Mouse (Mus musculus): ENCODE results near the gene S100a5. TPM values are rescaled to one million over a fixed set of nuclear protein-coding genes. Genes with fewer than 3 reads are reported as not detected.

The S100a5 gene
- total RNA-seq, 2 experiments from 2014 or later, result not detected

DNA sequence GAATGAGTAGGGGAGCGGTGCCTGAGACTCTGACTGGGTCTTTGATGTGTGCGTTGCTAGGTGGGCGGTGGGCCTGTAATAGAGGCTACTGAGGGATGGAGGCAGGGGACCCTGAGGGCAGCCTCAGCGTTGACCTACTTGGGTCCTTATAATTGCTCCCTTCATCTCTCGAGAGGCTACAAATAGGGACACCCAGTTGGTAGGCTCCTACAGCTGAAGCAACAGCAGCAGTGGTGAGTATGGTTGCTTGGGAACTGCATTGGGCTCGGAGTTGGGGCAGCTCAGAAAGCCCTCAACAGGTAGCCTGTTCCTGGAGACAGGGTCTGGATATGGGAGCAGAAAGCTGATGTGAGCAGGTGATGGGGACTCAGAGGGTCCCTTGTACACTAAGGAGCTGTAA, 8.3 kb upstream of the S100a5 start:
- no peak for DNase-seq (ENCODE audit: low spot score in 2 of 2)

DNA sequence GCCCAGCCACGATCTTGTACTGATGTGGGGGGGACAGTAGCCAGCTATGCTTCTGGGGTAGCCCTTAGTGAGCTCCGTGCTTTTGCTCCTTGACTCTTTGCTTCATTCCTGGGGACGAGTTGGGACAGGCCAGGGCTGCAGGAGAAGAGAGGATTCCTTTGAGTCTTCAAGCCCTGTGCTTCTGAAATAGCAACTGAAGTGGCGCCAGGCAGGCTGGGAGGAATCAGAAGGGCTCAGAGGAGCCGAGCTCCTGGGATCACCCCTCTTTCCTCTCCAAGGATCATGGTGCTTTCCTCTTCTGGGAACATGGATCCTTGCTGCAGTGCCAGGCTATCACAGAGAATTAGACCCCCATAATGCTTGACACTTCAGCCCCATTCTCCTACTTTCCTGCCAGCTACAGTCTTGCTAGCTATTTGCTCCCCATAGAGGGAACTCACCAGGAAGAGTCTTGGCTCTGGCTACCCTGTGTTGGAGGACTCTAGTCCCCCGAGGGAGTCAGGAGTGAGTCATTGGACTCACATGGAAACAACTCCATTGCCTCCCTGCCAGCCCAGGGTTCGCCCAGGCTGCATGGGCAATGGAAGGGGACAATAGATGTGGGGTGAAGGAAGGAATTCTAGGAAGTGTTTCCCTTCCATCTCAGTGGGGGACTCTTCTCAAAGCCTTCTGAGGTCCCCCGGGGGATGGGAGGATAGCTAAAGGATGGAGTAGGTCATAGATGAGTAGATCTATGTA, 7.7 kb upstream of the S100a5 start:
- DNase-seq (ENCODE audit: low spot score in 2 of 2), result no peak

DNA sequence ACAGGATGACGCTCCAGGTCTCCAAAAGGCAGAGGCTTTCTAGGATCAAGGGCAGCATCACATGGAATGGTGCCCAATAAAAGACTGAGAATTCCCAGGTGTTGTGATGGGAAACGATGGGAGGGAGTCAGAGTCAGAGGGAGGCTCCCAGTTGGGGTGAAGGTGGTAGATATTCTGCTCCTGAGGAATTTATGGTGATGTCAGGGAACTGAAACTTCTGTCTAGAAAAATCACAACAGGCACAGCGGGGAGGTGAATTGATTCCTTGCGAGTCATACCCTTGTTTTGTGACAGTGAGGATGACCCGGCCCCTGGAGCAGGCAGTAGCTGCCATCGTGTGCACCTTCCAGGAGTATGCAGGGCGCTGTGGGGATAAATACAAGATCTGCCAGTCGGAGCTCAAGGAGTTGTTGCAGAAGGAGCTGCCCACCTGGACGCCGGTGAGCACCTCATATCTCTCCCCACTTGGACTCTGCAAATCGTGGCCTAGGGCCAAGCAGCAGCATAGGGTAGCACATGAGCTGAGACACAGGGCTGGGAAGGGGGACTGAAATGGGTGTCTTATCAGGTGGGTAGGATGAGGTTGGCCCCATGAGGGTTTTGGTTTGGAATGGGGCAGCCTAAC, 6.7 kb upstream of the S100a5 start, which contains the start of gene Gm42674:
Gm42674 (plus strand) TSS at position 419 of the 625 bp plus-strand sequence.
- no peak for DNase-seq (ENCODE audit: low spot score in 2 of 2)

DNA sequence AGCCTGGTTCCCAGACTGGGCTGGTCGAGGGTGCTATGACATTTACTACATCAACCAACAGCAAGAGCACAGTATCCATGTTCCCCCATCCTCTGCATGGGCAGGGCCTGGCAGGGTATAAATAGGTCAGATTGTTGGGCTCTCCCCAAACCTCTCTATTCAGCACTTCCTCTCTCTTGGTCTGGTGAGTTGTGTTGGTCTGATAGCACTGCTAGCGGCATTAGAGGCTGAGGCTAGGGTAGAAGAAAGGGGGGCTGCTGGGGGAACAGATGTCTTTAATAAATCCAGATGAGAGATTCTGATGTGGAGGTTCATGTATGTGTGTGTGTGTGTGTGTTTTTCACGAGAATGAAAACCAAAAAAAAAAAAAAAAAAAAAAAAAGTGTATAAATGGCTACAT, 4.7 kb upstream of the S100a5 start, which contains the start of gene S100a4:
S100a4 (plus strand) TSS at position 149 of the 400 bp plus-strand sequence.
- no peak for DNase-seq (ENCODE audit: low spot score in 2 of 2)

DNA sequence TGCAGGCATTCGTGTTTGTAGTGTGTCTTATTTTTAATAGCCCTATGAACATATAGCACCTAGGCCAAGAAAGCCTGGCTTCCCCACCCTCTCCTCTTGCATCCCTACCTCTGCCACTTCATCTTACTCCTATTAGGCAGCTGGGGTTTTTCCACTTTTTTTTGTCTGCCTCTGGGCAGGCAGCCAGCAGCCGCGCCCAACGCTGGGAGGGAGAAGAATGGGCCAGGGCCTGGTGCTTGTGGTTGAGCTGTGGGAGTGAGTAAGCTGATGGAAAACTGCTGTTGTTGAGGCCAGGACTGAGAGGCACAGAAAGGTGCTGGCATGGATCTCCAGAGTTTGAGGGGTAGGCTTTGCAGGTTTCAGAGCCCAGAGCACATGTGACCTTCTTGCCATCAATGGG, 3.9 kb upstream of the S100a5 start:
- DNase-seq (ENCODE audit: low spot score in 2 of 2), result peak; percentile 53 to 55

DNA sequence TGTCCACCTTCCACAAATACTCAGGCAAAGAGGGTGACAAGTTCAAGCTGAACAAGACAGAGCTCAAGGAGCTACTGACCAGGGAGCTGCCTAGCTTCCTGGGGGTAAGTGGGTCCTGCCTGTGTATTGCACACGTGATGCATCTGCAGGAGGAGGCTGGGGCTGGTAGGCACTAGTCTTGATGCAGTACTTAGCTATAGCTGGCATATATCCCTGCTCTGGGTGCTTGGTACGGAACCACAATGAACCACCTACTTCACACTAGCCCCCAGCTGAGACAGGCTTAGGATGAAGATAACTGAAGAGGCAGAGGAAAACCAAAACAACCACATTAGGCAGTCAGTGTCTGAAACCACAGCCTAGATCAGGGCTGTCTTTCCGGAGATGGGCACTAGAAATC, 3.3 kb upstream of the S100a5 start:
- DNase-seq (ENCODE audit: low spot score in 2 of 2), result no peak

DNA sequence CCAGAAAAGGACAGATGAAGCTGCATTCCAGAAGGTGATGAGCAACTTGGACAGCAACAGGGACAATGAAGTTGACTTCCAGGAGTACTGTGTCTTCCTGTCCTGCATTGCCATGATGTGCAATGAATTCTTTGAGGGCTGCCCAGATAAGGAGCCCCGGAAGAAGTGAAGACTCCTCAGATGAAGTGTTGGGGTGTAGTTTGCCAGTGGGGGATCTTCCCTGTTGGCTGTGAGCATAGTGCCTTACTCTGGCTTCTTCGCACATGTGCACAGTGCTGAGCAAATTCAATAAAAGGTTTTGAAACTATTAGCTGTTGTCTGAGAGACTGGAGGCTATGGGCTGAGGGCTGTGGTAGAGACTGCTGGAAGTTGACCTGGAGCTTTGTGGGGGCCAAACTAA, 2.6 kb upstream of the S100a5 start:
- DNase-seq (ENCODE audit: low spot score in 2 of 2), result no peak

DNA sequence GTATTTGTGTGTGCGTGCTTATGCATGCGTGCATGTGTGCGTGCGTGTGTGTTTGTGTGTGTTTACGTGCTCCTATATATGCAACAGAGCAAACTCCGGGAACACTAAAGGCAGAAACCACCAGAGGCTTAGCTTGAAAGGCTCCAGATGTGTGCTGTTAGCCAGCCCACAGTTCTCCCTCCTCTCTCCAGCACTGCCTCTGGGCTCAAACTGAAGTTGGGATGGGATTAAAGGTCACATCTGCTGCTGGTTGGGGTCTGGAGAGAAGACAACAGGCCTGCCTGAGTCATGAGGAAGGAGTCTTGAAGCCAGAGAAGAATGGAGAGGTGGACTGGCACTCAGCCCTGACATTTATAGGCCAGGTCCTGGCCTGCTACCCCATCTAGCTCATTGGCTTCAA, 2.1 kb upstream of the S100a5 start:
- DNase-seq (ENCODE audit: low spot score in 2 of 2), result no peak

DNA sequence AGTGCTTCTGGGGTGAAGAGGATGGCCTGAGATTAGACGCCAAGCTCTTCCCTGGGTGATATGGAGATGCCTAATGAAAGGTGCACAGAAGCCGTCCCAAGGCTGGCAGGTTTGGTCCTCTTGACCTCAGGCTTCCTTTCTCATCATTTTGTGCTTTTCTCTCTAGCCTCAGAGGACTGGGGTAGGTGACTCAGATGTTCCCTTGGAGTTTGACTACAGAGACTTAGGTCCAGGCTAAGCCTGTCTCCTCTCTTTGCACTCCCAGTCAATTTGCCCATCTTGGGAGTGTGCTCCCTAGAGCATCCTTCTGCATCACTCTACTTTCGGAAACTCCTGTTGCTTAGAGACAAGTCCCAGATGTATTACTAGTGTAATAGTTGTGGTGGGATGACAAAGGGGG, 962 bp upstream of the S100a5 start:
- no peak for DNase-seq (ENCODE audit: low spot score in 2 of 2)

DNA sequence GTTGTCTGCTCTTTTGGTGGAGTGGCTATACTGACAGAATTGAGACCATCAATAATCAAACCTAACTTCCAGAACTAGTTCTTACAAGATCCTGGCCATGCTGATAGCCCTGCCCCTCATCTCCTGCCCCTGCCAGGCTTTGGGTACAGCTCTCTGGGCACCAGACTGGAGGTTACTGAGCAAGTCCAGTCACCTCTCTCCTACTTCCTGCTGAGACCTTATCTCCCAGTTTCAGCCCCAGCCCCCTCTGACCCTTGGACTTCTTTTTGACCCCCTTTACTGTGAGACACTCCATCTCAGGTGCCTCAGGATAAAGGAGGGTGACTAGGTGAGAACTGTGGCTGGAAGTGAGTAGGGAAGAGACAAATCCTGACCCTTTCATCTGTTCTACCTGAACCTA, 779 bp downstream of the S100a5 start:
- no peak for DNase-seq (ENCODE audit: low spot score in 2 of 2)

DNA sequence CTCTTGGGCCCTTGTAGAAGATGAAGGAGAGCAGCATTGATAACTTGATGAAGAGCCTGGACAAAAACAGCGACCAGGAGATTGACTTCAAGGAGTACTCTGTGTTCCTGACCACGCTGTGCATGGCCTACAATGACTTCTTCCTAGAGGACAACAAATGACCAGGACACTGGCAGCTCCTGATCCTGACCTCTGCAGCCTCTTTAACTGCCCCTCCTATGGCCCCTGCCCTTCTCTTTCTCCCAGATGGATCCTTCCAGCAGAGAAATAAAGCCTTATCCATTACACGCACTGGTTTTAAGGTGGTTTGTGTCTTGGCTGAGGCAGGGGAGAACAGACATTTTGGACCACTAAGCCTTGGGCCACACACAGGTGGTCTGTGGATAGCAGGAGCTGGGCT, 3.2 kb downstream of the S100a5 start:
- no peak for DNase-seq (ENCODE audit: low spot score in 2 of 2)

DNA sequence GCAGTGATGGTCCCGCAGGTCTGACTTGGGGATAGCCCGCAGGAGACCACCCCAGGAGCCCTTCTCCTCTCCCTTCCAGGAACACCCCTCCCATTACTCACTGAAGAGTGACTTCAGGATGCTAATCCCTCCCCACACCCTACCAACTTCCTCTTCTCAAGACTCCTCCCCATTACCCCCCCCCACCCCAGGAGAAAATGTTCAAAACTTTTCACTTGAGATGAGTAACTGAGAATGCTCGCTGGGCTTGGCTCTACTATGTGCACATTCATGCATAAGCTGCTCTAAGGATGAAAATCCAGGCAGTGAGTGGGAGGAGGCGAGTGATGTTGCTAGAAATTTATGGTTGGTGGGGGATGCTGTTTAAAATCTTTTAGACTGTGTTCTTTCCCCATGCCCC, 3.7 kb downstream of the S100a5 start:
- no peak for DNase-seq (ENCODE audit: low spot score in 2 of 2)

DNA sequence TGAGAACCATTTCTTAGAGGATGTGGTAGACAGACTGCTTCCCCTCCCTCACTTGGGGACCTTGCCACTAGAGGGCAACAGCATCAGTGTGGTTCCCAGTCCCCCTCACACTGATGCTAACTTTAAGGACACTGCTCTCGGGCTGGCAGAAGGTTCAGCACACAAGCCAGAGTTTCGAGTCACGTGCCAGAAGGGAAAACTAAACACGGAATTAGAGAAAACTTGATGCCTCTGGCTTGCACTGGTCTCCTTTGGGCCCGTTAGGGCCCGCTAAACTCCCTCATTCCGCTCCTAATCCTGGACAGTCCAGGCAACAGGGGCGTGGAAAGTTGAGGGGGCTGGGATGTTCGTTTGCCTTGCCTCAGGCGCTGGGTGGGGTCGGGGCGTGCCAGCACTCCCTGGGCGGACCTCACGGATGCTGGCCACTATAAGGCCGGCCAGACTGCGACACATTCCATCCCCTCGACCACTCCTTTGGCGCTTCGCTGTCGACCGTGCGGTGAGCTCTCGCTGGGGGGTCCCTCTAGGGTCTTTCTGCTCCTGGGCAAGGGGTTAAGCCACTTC, 4.5 kb downstream of the S100a5 start, which contains the start of gene S100a6:
S100a6 (plus strand) TSS at position 155 of the 564 bp plus-strand sequence.
- DNase-seq (ENCODE audit: low spot score in 2 of 2), result peak in 1 of 2 experiments; percentile 58

DNA sequence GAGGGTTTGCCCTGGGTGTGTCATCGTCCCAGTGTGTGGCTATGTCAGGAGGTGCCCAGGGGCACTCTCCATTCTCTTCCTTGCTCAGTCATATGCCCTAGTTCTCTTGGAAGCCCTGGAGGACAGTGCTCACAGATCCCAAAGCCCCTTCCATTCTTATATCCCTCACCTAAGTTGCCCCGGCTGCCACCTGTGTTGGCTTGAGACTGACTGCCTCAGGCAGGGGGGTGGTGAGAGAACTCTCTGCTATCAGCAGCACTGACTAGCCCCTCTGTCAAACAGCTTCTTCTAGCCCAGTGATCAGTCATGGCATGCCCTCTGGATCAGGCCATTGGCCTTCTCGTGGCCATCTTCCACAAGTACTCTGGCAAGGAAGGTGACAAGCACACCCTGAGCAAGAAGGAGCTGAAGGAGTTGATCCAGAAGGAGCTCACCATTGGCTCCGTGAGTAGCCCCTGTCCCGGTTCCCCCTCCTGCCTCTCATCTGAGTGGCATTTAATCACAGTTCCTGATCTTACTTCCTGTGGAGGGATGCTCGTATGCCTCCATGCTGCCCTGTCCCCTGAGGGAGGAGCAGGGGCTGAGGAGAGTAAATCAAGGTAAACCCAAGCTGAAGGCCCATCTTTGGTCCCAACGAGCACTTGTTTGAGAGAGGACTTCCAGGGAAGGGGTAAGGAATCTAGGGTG, 5.3 kb downstream of the S100a5 start:
- DNase-seq (ENCODE audit: low spot score in 2 of 2), result no peak

DNA sequence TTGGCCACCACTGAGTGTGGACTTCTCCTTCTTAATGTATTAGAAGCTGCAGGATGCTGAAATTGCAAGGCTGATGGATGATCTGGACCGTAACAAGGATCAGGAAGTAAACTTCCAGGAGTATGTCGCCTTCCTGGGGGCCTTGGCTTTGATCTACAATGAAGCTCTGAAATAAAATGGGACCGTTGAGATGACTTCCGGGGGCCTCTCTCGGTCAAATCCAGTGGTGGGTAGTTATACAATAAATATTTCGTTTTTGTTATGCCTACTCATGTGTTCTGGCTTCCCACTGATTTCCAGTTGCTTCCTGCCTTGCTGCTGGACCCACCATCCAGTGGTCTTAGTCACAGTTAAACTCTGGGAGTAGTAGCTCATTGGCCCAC, 5.8 kb downstream of the S100a5 start:
- no peak for DNase-seq (ENCODE audit: low spot score in 2 of 2)

DNA sequence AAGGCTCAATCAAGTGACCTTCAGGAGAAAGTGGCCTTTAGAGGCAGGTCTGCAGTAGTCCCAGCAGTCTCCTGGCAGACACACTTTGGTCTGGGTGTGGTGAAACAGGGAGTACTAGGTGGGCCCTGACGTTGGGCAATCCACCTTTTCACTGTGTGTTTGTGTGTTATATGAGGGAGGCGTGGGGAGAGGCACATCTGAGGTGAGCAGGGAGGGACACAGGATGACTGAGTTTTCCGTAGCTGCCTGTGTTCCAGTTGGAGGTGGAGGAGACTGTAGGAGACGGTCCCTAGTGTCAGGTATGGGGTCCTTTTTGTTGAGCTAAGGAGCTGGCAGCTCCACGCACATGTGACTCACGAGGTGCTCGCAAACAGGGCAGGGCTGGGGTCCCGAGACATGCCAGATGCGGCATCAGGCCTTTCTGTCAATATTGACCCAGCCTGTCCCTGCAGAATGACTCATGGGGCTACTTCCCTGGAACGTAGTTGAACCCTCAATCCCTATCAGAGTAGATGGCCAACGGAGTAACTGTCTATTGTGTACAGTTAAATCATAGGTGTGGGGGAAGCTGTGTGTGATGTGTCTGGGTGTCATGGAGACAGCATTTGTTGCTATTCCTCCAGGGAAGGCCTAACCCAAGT, 6.4 kb downstream of the S100a5 start:
- no peak for DNase-seq (ENCODE audit: low spot score in 2 of 2)

DNA sequence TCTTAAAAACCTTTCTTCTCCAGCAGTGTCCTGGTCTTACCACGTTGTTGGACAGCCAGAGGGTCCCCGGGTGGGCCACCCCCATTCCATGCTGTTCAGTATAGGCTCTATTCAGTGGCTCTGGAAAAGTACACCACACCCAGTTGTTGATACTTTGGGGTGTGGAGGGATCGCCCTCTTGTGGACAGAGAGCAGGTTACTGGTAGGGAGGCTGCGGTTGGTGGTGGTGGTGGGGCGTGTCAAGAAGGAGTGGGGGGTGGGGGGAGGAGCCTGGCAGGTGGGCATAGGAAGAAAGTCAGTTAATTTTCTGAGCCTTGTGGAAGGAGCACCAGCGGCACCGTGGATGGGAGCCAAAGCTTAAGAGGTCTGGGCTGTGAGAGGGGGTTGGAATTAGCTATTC, 7.1 kb downstream of the S100a5 start:
- peak; percentile 58 to 73 for DNase-seq (ENCODE audit: low spot score in 2 of 2)

DNA sequence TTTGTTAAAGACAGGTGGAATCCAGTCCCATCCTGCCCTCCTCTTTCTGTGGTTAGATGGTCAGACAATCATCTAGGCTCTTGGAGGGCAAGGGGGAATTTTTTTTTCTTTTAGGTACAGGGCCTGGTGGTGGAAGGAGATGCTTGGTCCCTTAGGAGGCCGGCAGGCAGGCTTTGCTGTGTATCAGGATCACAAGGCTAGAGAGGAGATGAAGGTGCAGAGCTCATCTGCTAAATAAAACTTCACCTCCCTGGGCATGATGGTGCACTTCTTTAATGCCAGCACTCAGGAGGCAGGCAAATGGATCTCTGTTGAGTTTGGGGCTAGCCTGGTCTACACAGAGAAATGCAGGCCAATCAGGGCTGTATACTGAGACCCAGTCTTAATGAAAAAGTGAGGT, 7.6 kb downstream of the S100a5 start:
- no peak for DNase-seq (ENCODE audit: low spot score in 2 of 2)

DNA sequence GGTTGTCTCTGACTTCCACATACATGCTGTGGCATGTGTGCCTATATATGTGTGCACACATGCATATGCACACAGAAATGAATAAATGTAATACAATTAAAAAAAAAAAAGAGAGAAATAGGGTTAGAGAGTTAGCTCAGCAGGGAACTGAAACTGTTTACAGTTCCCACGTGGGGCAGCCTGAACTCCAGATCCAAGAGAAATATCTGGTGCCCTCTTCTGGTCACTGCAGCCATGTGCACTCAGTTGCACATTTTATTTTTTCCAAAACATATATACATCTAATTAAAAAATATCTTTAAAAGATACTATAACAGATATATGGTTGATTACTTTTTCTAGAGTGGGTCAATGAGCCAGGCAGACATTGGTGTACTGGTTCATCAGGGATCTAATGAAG, 9.3 kb downstream of the S100a5 start:
- no peak for DNase-seq (ENCODE audit: low spot score in 2 of 2)

DNA sequence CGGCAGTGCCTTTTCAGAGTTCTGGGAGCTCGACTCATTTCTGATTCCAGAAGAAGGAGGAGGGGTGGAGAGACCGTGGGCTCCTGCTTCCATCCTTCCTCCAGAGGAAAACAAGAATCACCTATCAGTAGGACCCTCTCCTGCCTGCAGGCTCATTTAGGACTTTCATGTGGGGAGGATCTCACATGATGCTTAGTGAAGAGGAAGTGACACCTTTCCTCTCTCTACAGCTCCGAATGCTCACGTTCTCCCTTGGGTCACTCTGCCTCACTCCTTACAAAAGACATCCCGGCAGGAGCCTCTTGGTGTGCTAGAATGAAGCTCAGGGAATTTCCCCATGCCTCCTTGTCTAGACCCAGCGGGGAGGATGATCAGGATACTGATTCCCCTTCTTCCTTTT, 13.2 kb downstream of the S100a5 start:
- no peak for DNase-seq (ENCODE audit: low spot score in 2 of 2)

DNA sequence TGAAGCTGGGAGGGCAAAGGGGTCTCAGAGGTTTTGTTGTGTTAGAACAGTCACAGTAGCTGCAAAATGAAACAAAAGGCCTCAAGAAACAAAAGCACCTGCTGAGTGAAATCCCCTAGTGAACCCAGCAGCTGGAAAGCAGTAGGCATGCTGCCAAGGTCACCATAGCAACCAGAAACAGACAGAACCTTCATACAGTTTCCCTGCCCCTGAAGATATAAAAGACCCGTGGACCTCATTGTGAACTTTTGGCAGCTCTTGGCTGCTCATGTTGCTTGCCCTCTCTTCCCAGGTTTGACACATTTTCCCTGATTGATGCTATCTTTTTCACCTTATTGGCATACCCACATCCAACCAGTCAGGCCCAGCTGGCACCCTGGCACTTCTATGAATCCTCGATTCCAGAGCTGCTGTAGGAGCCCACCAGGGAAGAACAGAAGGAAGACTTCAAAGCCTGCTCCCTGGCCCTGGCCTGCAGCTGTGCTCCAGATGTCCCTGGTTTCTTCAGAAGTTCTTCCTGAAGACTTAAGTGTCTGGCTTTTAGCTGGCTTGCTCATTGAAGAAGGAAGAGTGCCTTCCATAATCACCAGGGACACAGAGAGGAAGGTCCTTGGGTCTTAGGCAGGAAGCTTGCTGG, 15.2 kb downstream of the S100a5 start:
- no peak for DNase-seq (ENCODE audit: low spot score in 2 of 2)

Data from layer of hippocampus, postnatal 14 days (tissue).